Mouse (Mus musculus): ENCODE data around the gene Rhag. TPM values are rescaled to one million over a fixed set of nuclear protein-coding genes. Genes with fewer than 3 reads are reported as not detected.

The Rhag gene
- polyA plus RNA-seq (2017; shearing (Covaris generic)): not detected

DNA sequence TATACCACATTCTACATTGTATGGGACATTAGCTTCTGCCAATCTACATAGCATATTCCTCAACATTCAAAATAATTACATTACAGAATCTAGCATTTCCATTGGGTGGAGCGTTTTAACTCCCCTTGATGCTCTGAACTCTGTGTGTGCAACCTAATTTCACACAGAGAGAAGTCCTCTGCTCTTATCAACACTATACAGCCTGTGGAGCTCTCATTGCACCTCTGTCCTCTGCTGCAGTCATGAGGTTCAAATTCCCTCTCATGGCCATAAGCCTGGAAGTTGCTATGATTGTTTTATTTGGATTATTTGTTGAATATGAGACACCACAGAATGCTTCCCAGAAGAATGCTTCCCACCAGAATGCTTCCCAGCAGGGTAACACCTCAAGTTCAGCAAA lies at the start of gene Rhag:
Gene Rhag, plus strand, starts transcription at position 193 of the 400 bp plus-strand sequence.

DNA sequence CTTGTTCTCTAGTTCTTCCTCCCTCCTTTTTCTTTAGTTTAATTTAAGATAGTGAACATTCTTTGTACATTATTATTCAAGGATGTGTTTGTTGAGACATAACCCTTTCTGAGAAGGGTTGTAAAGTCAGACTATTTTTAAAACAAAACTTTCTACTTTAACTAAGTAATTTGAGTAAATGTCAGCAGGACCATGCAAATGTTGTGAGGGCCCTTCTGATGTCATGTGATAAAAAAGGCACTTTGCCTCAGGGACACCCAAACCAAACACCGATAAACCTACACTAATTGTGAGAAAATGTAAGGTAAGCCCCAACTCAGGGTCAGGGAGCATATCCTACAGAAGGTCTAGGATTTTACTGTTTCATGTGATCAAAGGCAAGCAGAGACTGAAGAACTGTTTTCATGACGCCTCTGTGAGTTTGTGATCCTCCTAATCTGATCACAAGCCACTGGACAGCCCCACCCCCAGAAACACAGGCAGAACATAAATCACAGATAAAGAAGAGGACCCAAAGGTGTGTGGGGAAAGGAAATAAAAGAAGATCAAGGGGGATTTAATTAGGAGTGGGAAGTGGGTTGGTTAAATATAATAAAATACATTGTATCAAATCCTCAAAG lies 3.9 kb upstream of the Rhag start, which contains the start of gene Crisp2:
Gene Crisp2, minus strand, starts transcription at position 51 of the 620 bp plus-strand sequence.

DNA sequence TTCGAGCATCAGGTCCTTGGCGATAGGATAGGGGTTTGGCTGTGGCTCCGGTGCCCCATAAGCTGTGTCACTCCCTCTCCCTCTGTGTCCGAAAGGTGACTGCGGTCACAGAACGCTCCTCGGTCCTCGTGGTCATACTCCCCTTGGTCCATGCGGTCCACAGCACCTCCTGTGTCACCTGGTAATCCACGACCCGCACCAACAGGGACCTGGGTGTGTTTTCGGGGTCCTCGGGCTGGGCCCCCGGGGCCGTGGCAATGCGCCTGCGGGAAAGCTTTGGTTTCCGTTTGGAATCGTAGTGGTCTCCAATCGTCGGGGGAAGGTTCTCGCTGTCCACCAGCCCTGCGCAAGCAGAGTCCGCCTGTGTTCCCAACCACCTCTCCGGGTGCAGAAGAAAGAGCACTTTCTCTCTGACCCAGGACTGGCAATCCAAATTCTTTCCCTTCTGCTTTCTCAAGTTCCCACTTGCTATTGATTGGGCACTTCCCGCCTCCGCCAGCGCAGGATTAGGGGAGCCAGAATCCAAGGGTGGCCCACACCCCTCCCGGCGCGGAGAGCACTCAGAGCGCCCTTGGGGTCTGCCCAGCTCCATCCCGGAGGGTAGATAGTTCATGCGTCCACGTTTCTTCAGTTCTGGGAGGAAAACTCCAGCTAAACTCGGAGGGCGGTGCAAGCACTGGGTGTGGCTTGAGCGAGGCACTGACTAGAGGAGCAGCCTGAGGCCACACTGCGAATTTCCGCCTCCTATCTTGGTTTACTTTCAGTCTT lies 69.2 kb downstream of the Rhag start, which contains the start of gene 9130008F23Rik:
Gene 9130008F23Rik, minus strand, starts transcription at position 636 of the 768 bp plus-strand sequence.

Other genes with a start within 250 kb of the Rhag start
- gene Esp6, start 249.6 kb upstream of the Rhag start, polyA plus RNA-seq (2017; shearing (Covaris generic)): not detected
- not detected for gene Esp4, start 212.5 kb upstream of the Rhag start, polyA plus RNA-seq (2017; shearing (Covaris generic))
- not detected for gene Esp3, start 179.1 kb upstream of the Rhag start, polyA plus RNA-seq (2017; shearing (Covaris generic))
- not detected for gene Esp1, start 84.0 kb upstream of the Rhag start, polyA plus RNA-seq (2017; shearing (Covaris generic))
- not detected for gene Crisp2, start 4.1 kb upstream of the Rhag start, polyA plus RNA-seq (2017; shearing (Covaris generic))
- gene 9130008F23Rik, start 69.4 kb downstream of the Rhag start, polyA plus RNA-seq (2017; shearing (Covaris generic)): not detected
- gene Glyatl3, start 103.2 kb downstream of the Rhag start, polyA plus RNA-seq (2017; shearing (Covaris generic)): not detected
- 14.8 TPM for gene Mut, start 123.6 kb downstream of the Rhag start, polyA plus RNA-seq (2017; shearing (Covaris generic))
- gene Cenpq, start 123.9 kb downstream of the Rhag start, polyA plus RNA-seq (2017; shearing (Covaris generic)): 32.6 TPM

Measured in naive thymus-derived CD4-positive, alpha-beta T cell, adult 5 months (primary cell).